Mouse (Mus musculus) myocyte (in vitro differentiated cells): Measurements from ENCODE around the gene Nop9. TPM values are rescaled to one million over a fixed set of nuclear protein-coding genes. Genes with fewer than 3 reads are reported as not detected.

Experiments used
- H3K27me3 ChIP-seq: one replicate; pipeline ENCODE4 v1.6.1; 2011; ENCODE audit not compliant: control insufficient read depth, insufficient read depth, insufficient read length
- H3K36me3 ChIP-seq: one replicate; pipeline ENCODE4 v1.6.1; 2011; ENCODE audit not compliant: control insufficient read depth, insufficient read depth
- H3K4me2 ChIP-seq: one replicate; pipeline ENCODE4 v1.6.1; 2011; ENCODE audit warnings: low read depth, control low read depth
- H3K4me3 ChIP-seq: one replicate; pipeline ENCODE4 v1.5.1; 2011; ENCODE audit warnings: mild to moderate bottlenecking, control low read depth, moderate library complexity
- H3K79me2 ChIP-seq: one replicate; pipeline ENCODE4 v1.6.1; 2011; ENCODE audit not compliant: control insufficient read depth, insufficient read depth
- H3ac ChIP-seq: one replicate; pipeline ENCODE4 v1.6.1; 2011; ENCODE audit not compliant: control insufficient read depth, insufficient read length
- CEBPB ChIP-seq: IDR thresholded peaks from 2 replicates; pipeline ENCODE4 v1.6.1; 2011; ENCODE audit warnings: mild to moderate bottlenecking, moderate library complexity; ENCODE audit not compliant: poor library complexity, insufficient read depth, severe bottlenecking
- E2F4 ChIP-seq: IDR thresholded peaks from one replicate; pipeline ENCODE4 v1.6.1; 2011; ENCODE audit warnings: mild to moderate bottlenecking, control low read depth, moderate library complexity; ENCODE audit not compliant: insufficient read depth
- MAX ChIP-seq: IDR thresholded peaks from one replicate; pipeline ENCODE4 v1.6.1; 2011; ENCODE audit warnings: low read depth, mild to moderate bottlenecking, control low read depth
- MYOD1 ChIP-seq, 3 experiments: IDR thresholded peaks; one replicate each; pipeline ENCODE4 v1.6.1; 2011; ENCODE audit warnings: control low read depth in 2 of 3, low read depth in 2 of 3, mild to moderate bottlenecking in 2 of 3, moderate library complexity in 1 of 3; ENCODE audit not compliant: insufficient read length in 2 of 3, control insufficient read depth in 1 of 3
- MYOG ChIP-seq, 3 experiments: IDR thresholded peaks; one replicate each; pipeline ENCODE4 v1.6.1; 2011; ENCODE audit warnings: control low read depth in 2 of 3, low read depth in 2 of 3, mild to moderate bottlenecking in 2 of 3; ENCODE audit not compliant: insufficient read length in 2 of 3, control insufficient read depth in 1 of 3, insufficient read depth in 1 of 3
- POLR2A ChIP-seq: IDR thresholded peaks from one replicate; pipeline ENCODE4 v1.6.1; 2011; ENCODE audit warnings: low read depth, mild to moderate bottlenecking, control low read depth, moderate library complexity; ENCODE audit not compliant: insufficient read length
- POLR2AphosphoS2 ChIP-seq: IDR thresholded peaks from one replicate; pipeline ENCODE4 v1.6.1; 2011; ENCODE audit warnings: low read depth, control low read depth; ENCODE audit not compliant: insufficient read length
- REST ChIP-seq: IDR thresholded peaks from one replicate; pipeline ENCODE4 v1.6.1; 2011; ENCODE audit warnings: mild to moderate bottlenecking, control low read depth, moderate library complexity; ENCODE audit not compliant: insufficient read depth, insufficient read length
- SRF ChIP-seq: IDR thresholded peaks from one replicate; pipeline ENCODE4 v1.6.1; 2011; ENCODE audit warnings: low read depth; ENCODE audit not compliant: control insufficient read depth, insufficient read length
- TCF12 ChIP-seq: IDR thresholded peaks from one replicate; pipeline ENCODE4 v1.6.1; 2011; ENCODE audit warnings: mild to moderate bottlenecking, control low read depth; ENCODE audit not compliant: poor library complexity, insufficient read depth, severe bottlenecking
- TCF3 ChIP-seq: IDR thresholded peaks from one replicate; pipeline ENCODE4 v1.6.1; 2011; ENCODE audit warnings: low read depth, control low read depth; ENCODE audit not compliant: insufficient read length
- USF1 ChIP-seq: IDR thresholded peaks from one replicate; pipeline ENCODE4 v1.6.1; 2011; ENCODE audit warnings: low read depth, mild to moderate bottlenecking, control low read depth, moderate library complexity
- polyA plus RNA-seq: library from polyadenylated mRNA; unstranded; fragments of >200 nt; fragmentation: generic; extraction: Trizol; gene quantifications from one replicate; pipeline ENCODE4 v1.2.1, GENCODE M21; 2012; ENCODE audit warnings: missing spikeins

Gene Nop9
- polyA plus RNA-seq, 1 experiment = 24.9 TPM

DNA sequence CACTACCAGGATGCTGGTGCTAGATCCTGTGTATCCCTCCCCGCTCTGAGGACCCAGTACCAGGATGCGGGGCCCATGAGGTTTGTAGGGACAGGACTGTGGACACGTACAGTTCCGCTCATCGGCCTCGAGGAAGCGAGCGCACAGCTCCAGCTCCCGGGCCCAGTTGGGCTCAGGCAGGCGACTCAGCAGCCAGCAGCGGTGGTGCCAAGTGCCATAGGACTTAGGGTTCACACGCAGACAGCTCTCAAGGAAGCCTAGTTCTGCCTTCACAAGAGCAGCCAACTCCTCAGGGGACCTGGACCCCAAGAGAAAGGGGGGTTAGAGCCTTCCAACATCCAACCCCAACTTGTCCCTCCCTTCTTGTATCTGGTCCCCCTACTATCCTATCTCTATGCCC, 24.8 kb upstream of the Nop9 start:
- Histone ChIP-seq H3ac (no peak overlapping the region), H3K4me3 (peak overlapping the region; percentile 44), H3K36me3 (no peaks in the 10 kb centered on the region), H3K79me2 (no peaks in the 10 kb centered on the region), H3K4me2 (no peak overlapping the region), H3K27me3 (no peaks in the 10 kb centered on the region)
- no peak for TF ChIP-seq E2F4
- no peak for TF ChIP-seq POLR2AphosphoS2
- no peak for TF ChIP-seq TCF12
- TF ChIP-seq CEBPB = no peak

DNA sequence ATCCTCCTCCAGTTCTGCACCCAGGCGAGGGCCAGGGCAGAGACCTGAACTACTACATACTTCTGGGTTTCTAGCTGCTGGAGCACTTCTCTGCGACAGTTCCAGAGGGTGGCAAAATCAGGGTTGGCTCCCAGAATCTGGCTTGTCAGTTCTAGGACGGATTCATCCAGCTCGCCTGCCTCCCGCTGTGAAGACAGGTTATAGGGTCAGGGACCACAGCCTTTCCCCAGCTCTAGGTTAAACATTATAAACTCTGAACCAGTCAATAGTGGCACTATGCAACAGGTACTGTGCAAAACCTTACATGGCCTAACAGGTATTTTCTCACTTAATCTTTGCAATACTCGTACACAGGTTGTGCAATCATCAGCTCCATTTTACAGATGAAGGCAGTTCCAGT, 24.4 kb upstream of the Nop9 start:
- TF ChIP-seq MYOD1 (IDR thresholded peaks at IDR 0.05; ENCODE audit: control insufficient read depth in 1 of 3, insufficient read length in 2 of 3, low read depth in 2 of 3) = no peak
- TF ChIP-seq REST = no peak
- TF ChIP-seq MAX = no peak
- TF ChIP-seq USF1 = no peak
- TF ChIP-seq E2F4 = no peak
- no peak for TF ChIP-seq MYOG (IDR thresholded peaks at IDR 0.05; ENCODE audit: control insufficient read depth in 1 of 3, insufficient read depth in 1 of 3, insufficient read length in 2 of 3, low read depth in 2 of 3)
- TF ChIP-seq POLR2A = no peak
- TF ChIP-seq TCF12 = no peak
- TF ChIP-seq TCF3 = no peak
- TF ChIP-seq POLR2AphosphoS2 = no peak
- TF ChIP-seq SRF = no peak
- no peak for TF ChIP-seq CEBPB
- Histone ChIP-seq H3K4me2 (peak overlapping the region; percentile 91), H3ac (peak overlapping the region; percentile 39), H3K79me2 (no peaks in the 10 kb centered on the region), H3K4me3 (peak overlapping the region; percentile 44), H3K36me3 (no peaks in the 10 kb centered on the region), H3K27me3 (no peaks in the 10 kb centered on the region)

DNA sequence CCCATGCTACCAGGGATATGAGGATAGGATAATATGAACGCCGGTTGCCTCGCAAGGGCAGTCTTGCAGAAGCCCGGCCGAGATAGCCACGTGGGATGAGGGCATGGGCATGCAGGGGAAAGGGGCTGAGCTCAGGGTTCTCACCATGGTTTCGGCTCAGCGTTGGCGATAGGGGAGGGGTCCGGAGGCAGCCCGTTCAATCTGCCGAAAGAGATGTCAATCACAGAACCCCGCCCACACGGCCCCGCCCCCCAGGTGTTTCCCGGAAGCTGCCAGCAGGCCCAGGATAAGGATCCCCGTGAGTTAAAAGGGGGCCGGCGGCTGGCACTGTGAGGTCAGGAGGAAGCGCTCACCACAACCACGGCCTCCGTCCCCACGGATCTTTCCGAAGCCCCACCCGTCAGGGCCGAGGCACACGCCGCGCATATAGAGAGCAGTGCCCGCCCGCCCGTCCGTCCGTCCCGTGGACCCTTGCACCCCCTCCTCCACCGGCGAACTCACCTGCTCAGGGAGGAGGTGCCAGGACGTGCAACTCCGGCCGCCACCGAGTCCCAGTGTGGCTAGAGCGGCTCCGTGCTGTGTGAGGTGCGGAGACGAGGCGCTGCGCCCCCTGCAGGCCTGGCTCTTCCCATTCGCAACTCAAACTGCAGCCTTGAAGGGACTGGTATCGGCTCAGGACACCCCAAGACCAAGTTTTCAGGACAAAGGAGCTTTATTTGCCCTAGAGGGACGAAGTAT, 23.6 kb upstream of the Nop9 start, which contains the start of gene Rabggta:
Rabggta (minus strand) TSS at position 564 of the 738 bp plus-strand sequence.
- H3ac ChIP-seq = peak within 1 kb of the TSS; percentile 39
- H3K4me3 ChIP-seq = peak within 1 kb of the TSS; percentile 44
- no peaks in the 10 kb centered on the region for H3K27me3 ChIP-seq
- no peak for TF ChIP-seq USF1
- no peak for TF ChIP-seq REST
- TF ChIP-seq TCF12 = no peak
- TF ChIP-seq MAX = no peak
- peak; percentile 66 for TF ChIP-seq POLR2A
- no peak for TF ChIP-seq CEBPB
- TF ChIP-seq TCF3 = no peak
- TF ChIP-seq MYOG (IDR thresholded peaks at IDR 0.05; ENCODE audit: control insufficient read depth in 1 of 3, insufficient read depth in 1 of 3, insufficient read length in 2 of 3, low read depth in 2 of 3) = peak in 2 of 3 experiments; percentile 57 to 70
- TF ChIP-seq SRF = no peak
- no peak for TF ChIP-seq E2F4
- TF ChIP-seq POLR2AphosphoS2 = peak; percentile 35
- peak in 2 of 3 experiments; percentile 28 to 40 for TF ChIP-seq MYOD1 (IDR thresholded peaks at IDR 0.05; ENCODE audit: control insufficient read depth in 1 of 3, insufficient read length in 2 of 3, low read depth in 2 of 3)
- no peaks in the 10 kb centered on the region for H3K79me2 ChIP-seq
- H3K36me3 ChIP-seq = no peaks in the 10 kb centered on the region
- H3K4me2 ChIP-seq = peak within 1 kb of the TSS; percentile 91

DNA sequence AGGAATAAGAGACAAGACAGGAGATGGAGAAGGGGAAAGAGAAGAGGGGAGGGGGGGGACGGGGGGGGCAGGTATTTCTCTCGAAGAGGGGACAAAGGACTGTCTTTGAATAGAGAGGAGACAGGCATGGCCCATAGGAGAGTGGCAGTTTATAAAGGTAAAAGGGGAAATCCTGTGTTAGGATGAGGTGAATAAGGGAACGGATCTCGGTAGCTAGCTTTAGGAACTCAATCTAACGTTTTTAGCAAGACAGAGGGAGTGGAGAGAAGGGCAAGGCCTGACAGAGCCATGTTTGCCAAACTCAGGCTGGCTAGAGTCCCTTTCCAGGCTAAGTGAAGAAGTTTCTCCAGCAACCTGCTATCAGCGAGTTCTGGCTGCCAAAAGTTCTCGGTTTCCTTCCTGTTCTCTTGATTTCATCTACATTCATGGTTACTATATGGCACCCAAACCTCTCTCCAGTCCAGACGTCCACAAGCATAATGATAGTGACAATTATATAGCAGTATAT, 23.0 kb upstream of the Nop9 start:
- TF ChIP-seq USF1 = no peak
- no peak for TF ChIP-seq CEBPB
- TF ChIP-seq POLR2A = no peak
- TF ChIP-seq POLR2AphosphoS2 = no peak
- TF ChIP-seq E2F4 = no peak
- no peak for TF ChIP-seq MYOG (IDR thresholded peaks at IDR 0.05; ENCODE audit: control insufficient read depth in 1 of 3, insufficient read depth in 1 of 3, insufficient read length in 2 of 3, low read depth in 2 of 3)
- no peak for TF ChIP-seq SRF
- TF ChIP-seq TCF3 = no peak
- TF ChIP-seq MAX = no peak
- no peak for TF ChIP-seq TCF12
- no peak for TF ChIP-seq REST
- no peak for TF ChIP-seq MYOD1 (IDR thresholded peaks at IDR 0.05; ENCODE audit: control insufficient read depth in 1 of 3, insufficient read length in 2 of 3, low read depth in 2 of 3)
- no peaks in the 10 kb centered on the region for H3K36me3 ChIP-seq
- H3ac ChIP-seq = peak overlapping the region; percentile 39
- no peaks in the 10 kb centered on the region for H3K27me3 ChIP-seq
- H3K4me2 ChIP-seq = peak overlapping the region; percentile 25
- H3K4me3 ChIP-seq = peak overlapping the region; percentile 44
- no peaks in the 10 kb centered on the region for H3K79me2 ChIP-seq

DNA sequence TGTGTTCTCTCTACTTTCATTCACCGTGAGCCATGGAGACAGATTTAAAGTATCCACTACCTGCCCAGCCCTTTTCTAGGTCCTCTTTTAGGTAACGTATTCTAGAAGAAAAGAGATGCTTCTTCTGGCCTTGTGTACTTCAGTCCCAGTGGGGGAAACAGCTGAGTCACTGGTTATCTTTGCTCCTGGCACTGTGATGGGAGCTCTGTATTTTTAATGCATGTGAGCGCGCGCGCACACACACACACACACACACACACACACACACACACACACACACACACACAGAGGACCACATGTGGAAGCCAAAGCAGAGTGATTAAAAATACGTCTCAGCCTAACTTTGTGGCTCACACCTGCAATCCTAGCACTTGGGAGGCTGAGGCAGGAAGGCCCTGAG, 22.1 kb upstream of the Nop9 start:
- no peak for TF ChIP-seq USF1
- TF ChIP-seq E2F4 = no peak
- TF ChIP-seq MAX = no peak
- TF ChIP-seq POLR2AphosphoS2 = no peak
- no peak for TF ChIP-seq REST
- TF ChIP-seq TCF12 = no peak
- no peak for TF ChIP-seq MYOG (IDR thresholded peaks at IDR 0.05; ENCODE audit: control insufficient read depth in 1 of 3, insufficient read depth in 1 of 3, insufficient read length in 2 of 3, low read depth in 2 of 3)
- no peak for TF ChIP-seq CEBPB
- no peak for TF ChIP-seq SRF
- no peak for TF ChIP-seq POLR2A
- TF ChIP-seq TCF3 = no peak
- no peak for TF ChIP-seq MYOD1 (IDR thresholded peaks at IDR 0.05; ENCODE audit: control insufficient read depth in 1 of 3, insufficient read length in 2 of 3, low read depth in 2 of 3)
- H3K79me2 ChIP-seq = no peaks in the 10 kb centered on the region
- H3K4me2 ChIP-seq = no peak overlapping the region
- H3K27me3 ChIP-seq = no peaks in the 10 kb centered on the region
- H3ac ChIP-seq = no peak overlapping the region
- no peak overlapping the region for H3K4me3 ChIP-seq
- H3K36me3 ChIP-seq = no peaks in the 10 kb centered on the region
